ENCODE assay signal across 8 mouse cellular contexts in genomic region chr4:140153101-140153500, GRCm38 (mm10).
A peak's percentile ranks its signal among the peaks of the same experiment; 100 is the strongest.
DNase-seq lines count a peak whose midpoint lies in the region; ATAC-seq and TF ChIP-seq lines count a peak whose summit lies in the region.

No protein-coding gene starts in this region.

- no peak overlapping the region for H3K4me2 ChIP-seq in liver, embryonic 11.5 days

- no peak for TF ChIP-seq POLR2A in embryonic fibroblast, embryonic 13.5 days (IDR thresholded peaks at IDR 0.05; ENCODE audit: low read depth, low read length)

- intact Hi-C loops in left cerebral cortex, postnatal 25 days (cut with DNase I): loop anchor here (5.0 kb wide), 1 partner anchor 51 kb away; no protein-coding TSS in a partner anchor

- TF ChIP-seq CTCF in embryonic fibroblast, embryonic 13.5 days (IDR thresholded peaks at IDR 0.05; ENCODE audit: borderline replicate concordance, insufficient read depth, low read length): peak; percentile 52; the same call in 1 of the 2 replicates

- no peaks in the 10 kb centered on the region for H3K36me3 ChIP-seq in liver, embryonic 11.5 days (ENCODE audit: control insufficient read depth, insufficient read depth, low read length)

- no peak for ATAC-seq in CD4-positive, CD25-positive, alpha-beta regulatory T cell, adult 4 months
- ATAC-seq in liver, embryonic 11.5 days (replicated peaks; ENCODE audit: low FRiP score): no peak

- no peak overlapping the region for H3K27ac ChIP-seq in liver, embryonic 11.5 days (ENCODE audit: low read depth, low read length)
- no peak overlapping the region for H3K27ac ChIP-seq in embryonic fibroblast, embryonic 13.5 days (ENCODE audit: insufficient read depth, low read length)

- no peak overlapping the region for H3K4me3 ChIP-seq in liver, embryonic 11.5 days (ENCODE audit: low read depth, low read length)
- H3K4me3 ChIP-seq in embryonic fibroblast, embryonic 13.5 days (ENCODE audit: insufficient read depth, low read length): no peak overlapping the region

- H3K27me3 ChIP-seq in liver, embryonic 11.5 days (replicated peaks; ENCODE audit: control insufficient read depth, insufficient read depth, low read length): no peaks in the 10 kb centered on the region

- 27% methylated on average over 7 of the region's 7 CpGs for WGBS in liver, embryonic 11.5 days

- no peaks in the 10 kb centered on the region for H3K9me3 ChIP-seq in liver, embryonic 11.5 days (ENCODE audit: control insufficient read depth, low read length)

- H3K4me1 ChIP-seq in liver, embryonic 11.5 days (replicated peaks; ENCODE audit: control insufficient read depth, insufficient read depth, low read length): no peaks in the 10 kb centered on the region
- H3K4me1 ChIP-seq in embryonic fibroblast, embryonic 13.5 days (ENCODE audit: control insufficient read depth, insufficient read depth, low read length): no peaks in the 10 kb centered on the region

- DNase-seq in CD4-positive, CD25-positive, alpha-beta regulatory T cell, adult 2 months (ENCODE audit: low read depth, low spot score): peak; percentile 24
- DNase-seq in liver: peak; percentile 38
- no peak for DNase-seq in liver, embryonic 11.5 days (ENCODE audit: low spot score)
- peak; percentile 80 for DNase-seq in brain, adult 2 months (ENCODE audit: low read depth, low spot score)
- DNase-seq in left cerebral cortex, postnatal 25 days (ENCODE audit: low spot score in 2 of 2): peak; percentile 45 to 57
- peak; percentile 10 for DNase-seq in skeletal muscle tissue, adult 2 months (ENCODE audit: low read depth, low spot score)

- no peak overlapping the region for H3K9ac ChIP-seq in liver, embryonic 11.5 days (ENCODE audit: low read depth, low read length)
